Comparison of ENCODE assay signal across 19 mouse cellular contexts in the genomic region with DNA sequence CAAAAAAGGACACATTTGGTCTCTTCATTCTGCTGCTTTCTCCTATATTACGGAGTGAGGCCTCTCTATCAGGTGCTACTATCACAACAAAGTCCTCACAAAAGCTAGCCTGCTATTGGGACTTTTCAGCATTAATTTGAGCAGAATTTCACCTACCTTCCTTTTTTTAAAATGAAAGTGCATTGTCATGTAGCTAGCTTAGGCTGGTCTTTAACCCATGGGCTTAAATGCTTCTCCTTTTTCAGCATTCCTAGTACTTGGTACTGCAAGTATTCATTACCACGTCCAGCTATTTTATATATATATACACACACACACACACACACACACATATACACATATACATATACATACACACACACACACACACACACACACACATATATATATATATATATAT. TPM values are rescaled to one million over a fixed set of nuclear protein-coding genes. Genes with fewer than 3 reads are reported as not detected.
DNase-seq lines count a peak whose midpoint lies in the region; ATAC-seq lines count a peak whose summit lies in the region.
"Had no signal": no experiment of that assay in that cellular context is flagged by ENCODE, and none has a peak within 500 bp of the region (broad histone marks: within the 10 kb centered on the region; RNA-seq: fewer than 3 reads in every experiment).

No protein-coding gene starts in this region.

- no peak overlapping the region for H3K27ac ChIP-seq in midbrain, embryonic 11.5 days (ENCODE audit: low read depth, low read length)
- H3K27ac ChIP-seq in midbrain, embryonic 10.5 days (replicated peaks): no peak overlapping the region
- H3K27ac ChIP-seq: embryonic facial prominence, embryonic 12.5 days; forebrain, embryonic 15.5 days; hindbrain, embryonic 15.5 days had no signal

- ATAC-seq in midbrain, embryonic 11.5 days (ENCODE audit: low FRiP score): no peak
- ATAC-seq in hematopoietic stem cell, adult 5-6 weeks (replicated peaks in 1 of 2; ENCODE audit: insufficient read depth in 1 of 2, low FRiP score in 2 of 2, low TSS enrichment in 1 of 2, low read depth in 1 of 2, poor library complexity in 2 of 2, severe bottlenecking in 2 of 2): peak; percentile 62 to 69; a peak in 2 of 4 replicates
- ATAC-seq in megakaryocyte progenitor cell, adult 5-6 weeks (replicated peaks; ENCODE audit: poor library complexity): peak; percentile 68
- ATAC-seq: forebrain, embryonic 15.5 days had no signal

- H3K27me3 ChIP-seq in midbrain, embryonic 11.5 days (ENCODE audit: control insufficient read depth, insufficient read depth, low read length): no peaks in the 10 kb centered on the region
- no peaks in the 10 kb centered on the region for H3K27me3 ChIP-seq in midbrain, embryonic 10.5 days (ENCODE audit: low read depth, poor library complexity, severe bottlenecking)
- H3K27me3 ChIP-seq: CH12.LX; embryonic facial prominence, embryonic 12.5 days; forebrain, embryonic 15.5 days; hindbrain, embryonic 15.5 days had no signal

- peak; percentile 21 for DNase-seq in midbrain, embryonic 11.5 days (ENCODE audit: low spot score, missing footprints)
- DNase-seq in midbrain, embryonic 10.5 days (ENCODE audit: low spot score): no peak
- DNase-seq in frontal cortex, postnatal 14 days (ENCODE audit: low spot score in 2 of 2): no peak
- DNase-seq in right cerebral cortex, postnatal 36 days (ENCODE audit: low spot score in 2 of 2): no peak
- no peak for DNase-seq in c-Kit-positive CD71-positive TER-119-positive erythroid progenitor cells, embryonic 14.5 days (ENCODE audit: low spot score)
- DNase-seq: adrenal gland, adult 2 months; adrenal gland, postnatal 25 days; cerebellum, adult 11 months; cerebellum, adult 8-10 months; cerebellum, postnatal 14 days; gastrocnemius, postnatal 14 days; heart, adult 11 months; heart, postnatal 14 days had no signal

- H3K4me2 ChIP-seq in midbrain, embryonic 11.5 days: no peak overlapping the region
- H3K4me2 ChIP-seq: embryonic facial prominence, embryonic 12.5 days; forebrain, embryonic 15.5 days; hindbrain, embryonic 15.5 days had no signal

- H3K4me3 ChIP-seq in midbrain, embryonic 11.5 days (ENCODE audit: low read depth, low read length): no peak overlapping the region
- H3K4me3 ChIP-seq in midbrain, embryonic 10.5 days: no peak overlapping the region
- H3K4me3 ChIP-seq: embryonic facial prominence, embryonic 12.5 days; forebrain, embryonic 15.5 days; hindbrain, embryonic 15.5 days had no signal

- no peak overlapping the region for H3K9ac ChIP-seq in midbrain, embryonic 11.5 days (ENCODE audit: low read length)
- H3K9ac ChIP-seq: embryonic facial prominence, embryonic 12.5 days; forebrain, embryonic 15.5 days; hindbrain, embryonic 15.5 days had no signal

- 93% methylated on average over 2 of the region's 2 CpGs for WGBS in midbrain, embryonic 11.5 days
- WGBS in midbrain, embryonic 10.5 days: 94% methylated on average over 2 of the region's 2 CpGs

- no peaks in the 10 kb centered on the region for H3K4me1 ChIP-seq in midbrain, embryonic 11.5 days (ENCODE audit: control insufficient read depth, insufficient read depth, low read length)
- H3K4me1 ChIP-seq in midbrain, embryonic 10.5 days: no peaks in the 10 kb centered on the region
- H3K4me1 ChIP-seq: embryonic facial prominence, embryonic 12.5 days; hindbrain, embryonic 15.5 days had no signal

- H3K9me3 ChIP-seq in midbrain, embryonic 11.5 days (ENCODE audit: control insufficient read depth, low read length): no peaks in the 10 kb centered on the region
- H3K9me3 ChIP-seq in midbrain, embryonic 10.5 days (replicated peaks): no peaks in the 10 kb centered on the region
- H3K9me3 ChIP-seq: embryonic facial prominence, embryonic 12.5 days; forebrain, embryonic 15.5 days; hindbrain, embryonic 15.5 days had no signal

- H3K36me3 ChIP-seq in midbrain, embryonic 11.5 days (ENCODE audit: control insufficient read depth, insufficient read depth, low read length): peaks cover 2% of the 10 kb centered on the region; the same call in 1 of the 2 replicates
- H3K36me3 ChIP-seq in midbrain, embryonic 10.5 days: peaks cover 51% of the 10 kb centered on the region
- H3K36me3 ChIP-seq: forebrain, embryonic 15.5 days; hindbrain, embryonic 15.5 days had no signal

RNA-seq across cellular contexts. Expression of a gene that starts 9.9 kb away (rescaled TPM):
- polyA plus RNA-seq in midbrain, embryonic 11.5 days (2014; fragmentation: Nextera tagmentation; extraction: Ambion mirVana): 98.0 and 99.5 TPM in 2 replicates
- 81.8 and 85.7 TPM in 2 replicates for polyA plus RNA-seq in midbrain, embryonic 10.5 days (2016; fragmentation: Nextera tagmentation; extraction: Ambion mirVana)
- total RNA-seq in hematopoietic stem cell, adult 5-6 weeks (2017): 37.3 and 44.5 TPM in 2 replicates
- 21.1 and 28.6 TPM in 2 replicates for total RNA-seq in megakaryocyte progenitor cell, adult 5-6 weeks (2015)
- 23.2 and 27.4 TPM in 2 replicates for total RNA-seq in megakaryocyte progenitor cell, adult 5-6 weeks (2017)

RNA-seq across cellular contexts. Expression of a gene that starts 44.0 kb away (rescaled TPM):
- 49.2 and 51.4 TPM in 2 replicates for polyA plus RNA-seq in midbrain, embryonic 11.5 days (2014; fragmentation: Nextera tagmentation; extraction: Ambion mirVana)
- 61.7 and 67.4 TPM in 2 replicates for polyA plus RNA-seq in midbrain, embryonic 10.5 days (2016; fragmentation: Nextera tagmentation; extraction: Ambion mirVana)
- total RNA-seq in hematopoietic stem cell, adult 5-6 weeks (2017): 25.5 and 35.0 TPM in 2 replicates
- 32.5 and 38.9 TPM in 2 replicates for total RNA-seq in megakaryocyte progenitor cell, adult 5-6 weeks (2015)
- total RNA-seq in megakaryocyte progenitor cell, adult 5-6 weeks (2017): 28.5 and 31.3 TPM in 2 replicates
